7 mouse cellular contexts compared by ENCODE assay signal in genomic region chr1:42851398-42851767, GRCm38 (mm10). TPM values are rescaled to one million over a fixed set of nuclear protein-coding genes. Genes with fewer than 3 reads are reported as not detected.
DNase-seq lines count a peak whose midpoint lies in the region; ATAC-seq and TF ChIP-seq lines count a peak whose summit lies in the region.

No protein-coding gene starts in this region.

- TF ChIP-seq CTCF in lung, adult 2 months (IDR thresholded peaks at IDR 0.05; ENCODE audit: insufficient read depth, low read length) = no peak

- DNase-seq in lung, adult 2 months = no peak
- DNase-seq in lung, postnatal 36 days = no peak
- no peak for DNase-seq in embryonic facial prominence, embryonic 14.5 days (ENCODE audit: low spot score)
- no peak for DNase-seq in Muller cell, postnatal 12 days (ENCODE audit: inconsistent ontology term)
- no peak for DNase-seq in cerebellum, postnatal 25 days

- no peak for TF ChIP-seq POLR2A in lung, adult 2 months (IDR thresholded peaks at IDR 0.05; ENCODE audit: borderline replicate concordance, extremely low read depth, low read depth, low read length)

- H3K9ac ChIP-seq in embryonic facial prominence, embryonic 14.5 days (ENCODE audit: low read depth, low read length) = peak overlapping the region; percentile 89
- peak overlapping the region; percentile 80 for H3K9ac ChIP-seq in midbrain, embryonic 13.5 days (replicated peaks)

- WGBS in lung, adult 2 months = under 1% methylated on average over 21 of the region's 21 CpGs
- under 1% methylated on average over 20 of the region's 21 CpGs for WGBS in embryonic facial prominence, embryonic 14.5 days
- under 1% methylated on average over 21 of the region's 21 CpGs for WGBS in midbrain, embryonic 13.5 days

- no peak; the same call in 1 of the 2 replicates for ATAC-seq in embryonic facial prominence, embryonic 14.5 days (ENCODE audit: low read depth)
- ATAC-seq in inflammation-experienced regulatory T-cells, adult 6 months = peak; percentile 60
- no peak for ATAC-seq in midbrain, embryonic 13.5 days

- H3K27me3 ChIP-seq in embryonic facial prominence, embryonic 14.5 days (replicated peaks; ENCODE audit: control insufficient read depth, insufficient read depth, low read length) = no peaks in the 10 kb centered on the region
- no peaks in the 10 kb centered on the region for H3K27me3 ChIP-seq in midbrain, embryonic 13.5 days

- H3K4me2 ChIP-seq in embryonic facial prominence, embryonic 14.5 days (ENCODE audit: low read depth, low read length) = peak overlapping the region; percentile 77
- peak overlapping the region; percentile 72 for H3K4me2 ChIP-seq in midbrain, embryonic 13.5 days (replicated peaks)

- H3K27ac ChIP-seq in embryonic facial prominence, embryonic 14.5 days (replicated peaks; ENCODE audit: low read depth, low read length) = peak overlapping the region; percentile 45
- H3K27ac ChIP-seq in midbrain, embryonic 13.5 days = peak overlapping the region; percentile 60; the same call in 1 of the 2 replicates

- H3K9me3 ChIP-seq in embryonic facial prominence, embryonic 14.5 days (ENCODE audit: control insufficient read depth, low read length) = no peaks in the 10 kb centered on the region
- no peaks in the 10 kb centered on the region for H3K9me3 ChIP-seq in midbrain, embryonic 13.5 days

- no peaks in the 10 kb centered on the region; the same call in 1 of the 2 replicates for H3K4me1 ChIP-seq in lung, adult 2 months (ENCODE audit: control insufficient read depth, insufficient read depth, low read length)
- peaks cover 4% of the 10 kb centered on the region for H3K4me1 ChIP-seq in embryonic facial prominence, embryonic 14.5 days (ENCODE audit: control insufficient read depth, insufficient read depth, low read length)
- H3K4me1 ChIP-seq in midbrain, embryonic 13.5 days (replicated peaks) = peaks cover 11% of the 10 kb centered on the region

- no peaks in the 10 kb centered on the region for H3K36me3 ChIP-seq in embryonic facial prominence, embryonic 14.5 days (ENCODE audit: control insufficient read depth, insufficient read depth, low read length)
- no peaks in the 10 kb centered on the region for H3K36me3 ChIP-seq in midbrain, embryonic 13.5 days

- peak overlapping the region; percentile 74 for H3K4me3 ChIP-seq in lung, adult 2 months (replicated peaks; ENCODE audit: extremely low read depth, low read depth, low read length)
- peak overlapping the region; percentile 71 for H3K4me3 ChIP-seq in embryonic facial prominence, embryonic 14.5 days (ENCODE audit: low read depth, low read length)
- peak overlapping the region; percentile 77 for H3K4me3 ChIP-seq in midbrain, embryonic 13.5 days (replicated peaks)

RNA-seq across cellular contexts. Expression of gene Mrps9, which starts 0.3 kb away (rescaled TPM):
- polyA plus RNA-seq in lung, adult 2 months (2012; rRNA removed) = 14.2 and 26.8 TPM in 2 replicates
- 44.5 and 48.1 TPM in 2 replicates for polyA plus RNA-seq in embryonic facial prominence, embryonic 14.5 days (2014; fragmentation: Nextera tagmentation; extraction: Ambion mirVana)
- 10 to 100 TPM; 74.7 to 94.5 (median 76.9) TPM for polyA plus RNA-seq in inflammation-experienced regulatory T-cells, adult 6 months (2017; shearing (Covaris generic))
- polyA plus RNA-seq in midbrain, embryonic 13.5 days (2015; fragmentation: Nextera tagmentation; extraction: Ambion mirVana) = 40.7 and 42.2 TPM in 2 replicates
